Mouse (Mus musculus): Measurements from ENCODE around the gene Rbm15b. TPM values are rescaled to one million over a fixed set of nuclear protein-coding genes. Genes with fewer than 3 reads are reported as not detected.

The Rbm15b gene
- total and polyA plus RNA-seq, 3 experiments, result 21.8 to 30.0 (median 21.9) TPM

- TF ChIP-seq GATA2 (IDR thresholded peaks at IDR 0.05; ENCODE audit: borderline replicate concordance, low read depth, low read length), result no peak
- TF ChIP-seq TAL1 (conservative IDR thresholded peaks at IDR 0.05; ENCODE audit: low read depth, low read length), result no peak
- TF ChIP-seq POLR2AphosphoS5 (IDR thresholded peaks at IDR 0.05; ENCODE audit: insufficient replicate concordance, low read depth, low read length), result no peak
- no peak for TF ChIP-seq CTCF (IDR thresholded peaks at IDR 0.05; ENCODE audit: low read depth, low read length)
- no peak for TF ChIP-seq GATA1 (IDR thresholded peaks at IDR 0.05; ENCODE audit: borderline replicate concordance, low read length)
Observed at GRCm38 (mm10) chr9:106842800-106843199, 44.4 kb downstream of the Rbm15b start.

DNA sequence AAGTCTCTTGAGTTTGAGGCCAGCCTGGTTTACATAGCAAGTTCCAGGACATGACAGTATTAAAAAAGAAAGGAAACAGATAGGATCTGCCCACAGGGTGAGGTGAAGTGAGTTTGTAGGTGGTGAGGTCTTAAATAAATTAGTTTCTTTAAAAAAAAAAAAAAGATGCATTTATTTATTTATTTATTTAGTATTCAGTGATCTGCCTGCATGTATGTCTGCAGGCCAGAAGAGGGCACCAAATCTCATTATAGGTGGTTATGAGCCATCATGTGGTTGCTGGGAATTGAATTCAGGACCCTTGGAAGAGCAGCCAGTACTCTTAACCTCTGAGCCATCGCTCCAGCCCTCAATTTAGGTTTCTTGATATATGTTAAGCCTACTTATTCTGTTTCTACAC, 46.7 kb downstream of the Rbm15b start:
- H3K9me3 ChIP-seq (replicated peaks), result no peaks in the 10 kb centered on the region
- TF ChIP-seq TAL1 (conservative IDR thresholded peaks at IDR 0.05; ENCODE audit: low read depth, low read length) (no peak), GATA1 (IDR thresholded peaks at IDR 0.05; ENCODE audit: borderline replicate concordance, low read length) (no peak), POLR2AphosphoS5 (IDR thresholded peaks at IDR 0.05; ENCODE audit: insufficient replicate concordance, low read depth, low read length) (no peak)
- H3K4me1 ChIP-seq (ENCODE audit: insufficient read depth, low read depth, low read length), result no peaks in the 10 kb centered on the region
- no peak overlapping the region for H3K4me3 ChIP-seq (ENCODE audit: low read depth, low read length)
- no peak for DNase-seq (ENCODE audit: low spot score)
- H3K27me3 ChIP-seq (ENCODE audit: insufficient read depth, low read length), result no peaks in the 10 kb centered on the region
- peaks cover 87% of the 10 kb centered on the region for H3K36me3 ChIP-seq (replicated peaks)
- ATAC-seq (ENCODE audit: extremely low read depth, insufficient number of reproducible peaks, low FRiP score, poor library complexity, severe bottlenecking), result no peak

More at GRCm38 (mm10) chr9:106842800-106843199, 44.4 kb downstream of the Rbm15b start:
- ATAC-seq (ENCODE audit: extremely low read depth, insufficient number of reproducible peaks, low FRiP score, poor library complexity, severe bottlenecking), result no peak
- Histone ChIP-seq H3K36me3 (replicated peaks) (peaks cover 85% of the 10 kb centered on the region), H3K4me1 (ENCODE audit: insufficient read depth, low read depth, low read length) (no peaks in the 10 kb centered on the region), H3K27me3 (ENCODE audit: insufficient read depth, low read length) (no peaks in the 10 kb centered on the region), H3K4me3 (ENCODE audit: low read depth, low read length) (no peak overlapping the region), H3K9me3 (replicated peaks) (no peaks in the 10 kb centered on the region)
- DNase-seq (ENCODE audit: low spot score), result no peak

Other genes with a start within 250 kb of the Rbm15b start
- gene Grm2, start 231.3 kb downstream of the Rbm15b start, total RNA-seq (2014; fragmentation: Nextera tagmentation), result not detected in 2 replicates
- gene Grm2, start 231.3 kb downstream of the Rbm15b start, total RNA-seq (2017), result 0.12 and 0.16 TPM in 2 replicates
- gene Grm2, start 231.3 kb downstream of the Rbm15b start, polyA plus RNA-seq (2012), result not detected in 2 replicates
- gene Tex264, start 201.5 kb downstream of the Rbm15b start, total RNA-seq (2014; fragmentation: Nextera tagmentation), result 39.7 and 54.5 TPM in 2 replicates
- 52.3 and 63.6 TPM in 2 replicates for gene Tex264, start 201.5 kb downstream of the Rbm15b start, total RNA-seq (2017)
- gene Tex264, start 201.5 kb downstream of the Rbm15b start, polyA plus RNA-seq (2012), result 39.1 and 40.6 TPM in 2 replicates
- gene Rad54l2, start 98.2 kb downstream of the Rbm15b start, total RNA-seq (2014; fragmentation: Nextera tagmentation), result 28.8 and 32.6 TPM in 2 replicates
- gene Rad54l2, start 98.2 kb downstream of the Rbm15b start, total RNA-seq (2017), result 13.8 and 21.0 TPM in 2 replicates
- gene Rad54l2, start 98.2 kb downstream of the Rbm15b start, polyA plus RNA-seq (2012), result 7.4 and 8.7 TPM in 2 replicates
- 65.0 and 111 TPM in 2 replicates for gene Dcaf1, start 65.6 kb downstream of the Rbm15b start, total RNA-seq (2014; fragmentation: Nextera tagmentation)
- 63.4 and 72.4 TPM in 2 replicates for gene Dcaf1, start 65.6 kb downstream of the Rbm15b start, total RNA-seq (2017)
- gene Dcaf1, start 65.6 kb downstream of the Rbm15b start, polyA plus RNA-seq (2012), result 5.7 and 9.2 TPM in 2 replicates
- gene Manf, start 4.6 kb upstream of the Rbm15b start, total RNA-seq (2014; fragmentation: Nextera tagmentation), result 142 and 198 TPM in 2 replicates
- gene Manf, start 4.6 kb upstream of the Rbm15b start, total RNA-seq (2017), result 116 and 146 TPM in 2 replicates
- 32.8 and 64.7 TPM in 2 replicates for gene Manf, start 4.6 kb upstream of the Rbm15b start, polyA plus RNA-seq (2012)

Data from G1E (cell line).